Mouse (Mus musculus) limb, embryonic 14.5 days (tissue): ENCODE results near the gene Camta2. TPM values are rescaled to one million over a fixed set of nuclear protein-coding genes. Genes with fewer than 3 reads are reported as not detected.

Experiments used
- ATAC-seq: fragments of 200-750 bp; cut with Nextera tagmentation; 2 replicates; pipeline ENCODE4 v1.8.0; 2017; ENCODE audit warnings: low read depth, moderate number of reproducible peaks, moderate TSS enrichment; ENCODE audit not compliant: low FRiP score
- DNase-seq: peaks from one replicate; pipeline ENCODE4 v3.0.0-alpha.2; 2015; ENCODE audit warnings: low spot score
- H3K27ac ChIP-seq: fragments of 300-500 bp; sonication (generic); replicated peaks from 2 replicates; pipeline ENCODE4 v1.5.1; 2014; ENCODE audit warnings: low read depth, mild to moderate bottlenecking, low read length, moderate library complexity, mixed read lengths
- H3K27me3 ChIP-seq: fragments of 300-500 bp; sonication (generic); 2 replicates; pipeline ENCODE4 v1.6.1; 2014; ENCODE audit warnings: low read length, mixed read lengths; ENCODE audit not compliant: control insufficient read depth, insufficient read depth
- H3K36me3 ChIP-seq: fragments of 300-500 bp; sonication (generic); 2 replicates; pipeline ENCODE4 v1.6.1; 2014; ENCODE audit warnings: mild to moderate bottlenecking, low read length, moderate library complexity, mixed read lengths; ENCODE audit not compliant: control insufficient read depth, insufficient read depth
- H3K4me1 ChIP-seq: fragments of 300-500 bp; sonication (generic); 2 replicates; pipeline ENCODE4 v1.6.1; 2014; ENCODE audit warnings: antibody characterized with exemption, low read length, mixed read lengths; ENCODE audit not compliant: control insufficient read depth, insufficient read depth
- H3K4me2 ChIP-seq: fragments of 300-500 bp; sonication (generic); replicated peaks from 2 replicates; pipeline ENCODE4 v1.6.1; 2014; ENCODE audit warnings: low read depth, mild to moderate bottlenecking, low read length, moderate library complexity; ENCODE audit not compliant: severe bottlenecking
- H3K4me3 ChIP-seq: fragments of 300-500 bp; sonication (generic); replicated peaks from 2 replicates; pipeline ENCODE4 v1.5.1; 2014; ENCODE audit warnings: low read length
- H3K9ac ChIP-seq: fragments of 300-500 bp; sonication (generic); 2 replicates; pipeline ENCODE4 v1.6.1; 2014; ENCODE audit warnings: mild to moderate bottlenecking, low read depth, low read length, moderate library complexity; ENCODE audit not compliant: severe bottlenecking
- H3K9me3 ChIP-seq: fragments of 300-500 bp; sonication (generic); 2 replicates; pipeline ENCODE4 v1.6.1; 2016; ENCODE audit warnings: low read length; ENCODE audit not compliant: control insufficient read depth
- POLR2A ChIP-seq: fragments of 200-500 bp; IDR thresholded peaks from 2 replicates; pipeline ENCODE4 v1.8.0; 2012; ENCODE audit warnings: inconsistent platforms, mild to moderate bottlenecking, moderate library complexity, borderline replicate concordance; ENCODE audit not compliant: insufficient read depth, insufficient read length; ENCODE audit errors: extremely low read depth
- WGBS: fragments of 180-500 bp; shearing (Covaris S2); extraction: QIAGEN DNeasy Blood & Tissue Kit; methylation state at CpG from one replicate; pipeline ENCODE4 v1.1.7; 2014; 5-methylcytosine and 5-hydroxymethylcytosine counted together
- polyA plus RNA-seq, 2 experiments: library from polyadenylated mRNA; depleted of rRNA in 1 of 2; stranded (reverse) in 1 of 2; unstranded in 1 of 2; fragments of >200 nt; fragmentation: Nextera tagmentation in 1 of 2; extraction: Ambion mirVana in 1 of 2; gene quantifications; 2 replicates each; pipeline versions ENCODE4 v1.2.1 to v1.2.3; 2012 to 2014

The Camta2 gene
- polyA plus RNA-seq, 2 experiments: 14.4 to 20.3 TPM

DNA sequence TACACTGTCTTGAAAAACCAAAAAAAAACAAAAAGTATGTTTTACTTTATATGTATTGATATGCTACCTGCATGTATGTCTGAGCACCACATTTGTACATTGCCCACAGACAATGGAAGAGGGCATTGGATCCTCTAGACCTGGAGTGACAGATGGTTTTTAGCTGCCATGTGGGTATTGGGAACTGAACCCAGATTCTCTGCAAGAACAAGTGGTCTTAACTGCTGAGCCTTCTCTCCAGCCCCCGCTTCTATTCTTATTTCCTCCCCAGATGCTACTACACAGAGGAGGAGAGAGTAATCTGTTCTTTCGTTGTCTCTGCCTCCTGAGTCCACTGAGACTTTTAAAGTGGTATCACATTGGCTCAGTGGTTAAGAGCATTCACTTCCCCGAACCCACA is 5.6 kb upstream of the Camta2 start:
- Histone ChIP-seq H3K36me3 (no peaks in the 10 kb centered on the region), H3K9ac (no peak overlapping the region), H3K27ac (no peak overlapping the region), H3K4me2 (no peak overlapping the region), H3K27me3 (no peaks in the 10 kb centered on the region), H3K4me3 (no peak overlapping the region), H3K4me1 (peaks cover 6% of the 10 kb centered on the region), H3K9me3 (no peaks in the 10 kb centered on the region)
- DNase-seq (no peak), ATAC-seq (no peak)
- TF ChIP-seq POLR2A: no peak
- 61% methylated on average over 3 of the region's 3 CpGs for WGBS

GRCm38 (mm10) chr11:70689578-70689977 is 1.7 kb upstream of the Camta2 start:
- no peak for DNase-seq
- TF ChIP-seq POLR2A: no peak
- no peak overlapping the region for H3K4me2 ChIP-seq
- H3K9ac ChIP-seq: no peak overlapping the region
- H3K4me1 ChIP-seq: peaks cover 9% of the 10 kb centered on the region
- no peak overlapping the region for H3K4me3 ChIP-seq
- 57% methylated on average over 4 of the region's 4 CpGs for WGBS
- H3K27ac ChIP-seq: no peak overlapping the region
- H3K9me3 ChIP-seq: no peaks in the 10 kb centered on the region
- H3K36me3 ChIP-seq: peaks cover 13% of the 10 kb centered on the region; the same call in 1 of the 2 replicates
- H3K27me3 ChIP-seq: no peaks in the 10 kb centered on the region
- ATAC-seq: no peak

- peak overlapping the region; percentile 75 for H3K4me3 ChIP-seq
- no peak for ATAC-seq
- no peak for DNase-seq
- H3K9ac ChIP-seq: peak overlapping the region; percentile 77
- peak overlapping the region; percentile 79 for H3K27ac ChIP-seq
- H3K36me3 ChIP-seq: peaks cover 23% of the 10 kb centered on the region
- peaks cover 9% of the 10 kb centered on the region for H3K4me1 ChIP-seq
- H3K27me3 ChIP-seq: no peaks in the 10 kb centered on the region
- WGBS: 11% methylated on average over 8 of the region's 8 CpGs
- H3K9me3 ChIP-seq: no peaks in the 10 kb centered on the region
- H3K4me2 ChIP-seq: peak overlapping the region; percentile 79
- TF ChIP-seq POLR2A: no peak
Measured at GRCm38 (mm10) chr11:70688372-70688771, 467 bp upstream of the Camta2 start.

GRCm38 (mm10) chr11:70686901-70687566 is 871 bp downstream of the Camta2 start:
- TF ChIP-seq POLR2A: no peak
- Histone ChIP-seq H3K4me2 (peak overlapping the region; percentile 79), H3K4me3 (peak overlapping the region; percentile 75), H3K27ac (peak overlapping the region; percentile 79), H3K27me3 (no peaks in the 10 kb centered on the region), H3K4me1 (peaks cover 9% of the 10 kb centered on the region), H3K9me3 (no peaks in the 10 kb centered on the region), H3K36me3 (peaks cover 31% of the 10 kb centered on the region), H3K9ac (peak overlapping the region; percentile 77)
- 2% methylated on average over 15 of the region's 16 CpGs for WGBS
- peak; percentile 72 for ATAC-seq
- no peak for DNase-seq

DNA sequence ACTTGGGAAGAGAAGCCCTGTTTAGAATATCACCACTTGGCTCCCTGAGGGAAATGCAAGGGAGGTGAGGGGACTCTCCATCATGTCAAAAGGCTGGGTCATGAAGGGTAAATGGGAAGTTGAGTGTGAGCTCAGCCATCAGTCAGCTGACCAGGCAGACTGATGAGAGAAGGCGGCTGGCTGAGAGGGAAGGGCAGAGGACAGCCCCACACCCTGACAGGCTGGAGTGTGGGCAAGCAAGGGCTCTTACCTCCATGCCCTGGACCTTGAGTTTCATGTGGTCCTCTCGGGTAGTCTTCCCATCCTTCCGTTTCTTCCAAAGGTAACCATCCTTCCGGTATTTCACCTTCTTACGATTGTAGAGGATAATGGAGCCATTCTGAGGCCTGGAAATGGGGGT is 4.3 kb downstream of the Camta2 start:
- 83% methylated on average over 5 of the region's 5 CpGs for WGBS
- DNase-seq: no peak
- 0 out of 2 replicates have a peak overlapping the region, but pooled peaks have one; percentile 2 for H3K9ac ChIP-seq
- no peak overlapping the region for H3K4me2 ChIP-seq
- peaks cover 55% of the 10 kb centered on the region for H3K36me3 ChIP-seq
- no peak overlapping the region for H3K4me3 ChIP-seq
- H3K27me3 ChIP-seq: no peaks in the 10 kb centered on the region
- no peak for TF ChIP-seq POLR2A
- H3K9me3 ChIP-seq: no peaks in the 10 kb centered on the region
- no peak overlapping the region for H3K27ac ChIP-seq
- no peak for ATAC-seq
- peaks cover 5% of the 10 kb centered on the region; the same call in 1 of the 2 replicates for H3K4me1 ChIP-seq
